Mouse (Mus musculus) CD4-positive, CD25-positive, alpha-beta regulatory T cell, adult 2 months (primary cell): ENCODE results near the gene Olfr957.

ENCODE experiments used
- DNase-seq: peaks from one replicate; pipeline ENCODE4 v3.0.0-alpha.2; 2012; ENCODE audit warnings: low read depth, low spot score

Olfr957 gene

GRCm38 (mm10) chr9:39515531-39515930 lies at the start of gene Olfr957:
Gene Olfr957 (minus strand): TSS chr9:39515809.
- no peak for DNase-seq

DNA sequence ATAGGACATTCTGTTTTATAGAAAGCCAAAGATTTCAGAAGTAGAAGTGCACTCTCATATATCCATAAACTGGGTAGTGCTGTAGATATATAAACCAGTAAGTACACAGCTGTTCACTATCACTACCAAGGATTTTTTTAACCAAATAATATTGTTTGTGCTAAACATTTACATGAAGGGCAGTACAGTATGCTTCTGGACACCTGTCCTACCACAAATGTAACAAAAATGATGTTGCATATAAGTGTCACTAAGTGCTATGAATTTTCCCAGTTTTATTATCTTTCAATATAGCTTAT lies 42.7 kb upstream of the Olfr957 start:
- DNase-seq: no peak

GRCm38 (mm10) chr9:39557529-39558348 lies 42.1 kb upstream of the Olfr957 start:
- no peak for DNase-seq

DNA sequence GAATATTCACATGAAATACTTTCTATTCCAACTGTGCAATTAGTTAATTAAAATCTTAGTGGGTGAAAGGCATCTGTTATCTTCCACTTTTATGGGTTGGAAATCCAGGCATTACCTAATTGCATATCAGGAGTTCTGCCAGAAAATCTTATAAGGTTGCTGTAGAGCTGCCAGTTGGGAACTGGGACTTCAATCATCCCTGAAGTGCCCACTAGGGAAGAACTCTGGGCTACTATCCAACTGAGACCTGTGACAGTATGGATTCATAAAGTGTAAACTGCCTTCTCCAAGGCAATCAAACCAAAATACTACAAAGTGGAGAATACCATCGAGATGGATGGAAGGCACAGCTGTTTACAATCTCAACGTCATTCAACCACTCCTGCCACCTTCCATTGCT lies 38.3 kb upstream of the Olfr957 start, which contains the start of gene Olfr958:
Gene Olfr958, minus strand, starts transcription at position 109 of the 400 bp plus-strand sequence.
- DNase-seq: no peak

- DNase-seq: no peak
These were observed 35.2 kb upstream of the Olfr957 start for GRCm38 (mm10) chr9:39550806-39551205.

- no peak for DNase-seq
These were observed 8.1 kb upstream of the Olfr957 start for GRCm38 (mm10) chr9:39523616-39524285.

- DNase-seq: no peak
These were observed 3.0 kb upstream of the Olfr957 start for GRCm38 (mm10) chr9:39518595-39518994.

DNA sequence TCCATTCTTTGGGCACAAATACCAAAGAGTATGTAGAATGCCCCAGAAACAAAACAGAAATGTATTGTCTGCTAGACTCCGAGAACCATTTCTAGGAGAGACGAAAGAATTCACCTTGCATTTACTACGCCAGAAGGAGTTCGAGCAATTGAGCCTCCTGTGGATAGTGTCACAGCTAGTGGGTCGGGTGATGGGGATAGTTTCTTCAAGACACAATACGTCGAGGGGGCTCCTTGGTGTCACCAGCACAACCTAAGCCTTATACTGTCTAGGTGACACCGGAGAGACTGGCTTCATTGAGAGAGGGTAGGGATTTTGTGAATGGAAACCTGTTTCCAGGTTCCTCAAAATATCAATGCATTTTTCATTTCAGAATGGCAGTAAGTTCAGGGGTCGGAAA lies 6.2 kb downstream of the Olfr957 start:
- DNase-seq: no peak

GRCm38 (mm10) chr9:39508998-39509397 lies 6.6 kb downstream of the Olfr957 start:
- no peak for DNase-seq

- no peak for DNase-seq
These were observed 21.7 kb downstream of the Olfr957 start, which contains the start of gene Olfr44 for GRCm38 (mm10) chr9:39493895-39494294. Gene Olfr44 (minus strand): TSS chr9:39493995.

GRCm38 (mm10) chr9:39471844-39472243 lies 43.8 kb downstream of the Olfr957 start, which contains the start of gene Olfr955:
Gene Olfr955 (minus strand): TSS chr9:39471944.
- no peak for DNase-seq
